Mouse (Mus musculus) liver, adult 2 months (tissue): ENCODE data around the gene Prrt1.

Experiments
- CTCF ChIP-seq: fragments of 200-500 bp; IDR thresholded peaks from 2 replicates; pipeline ENCODE4 v1.5.1; 2011; ENCODE audit warnings: low read depth, low read length, control low read depth
- POLR2A ChIP-seq: fragments of 200-500 bp; IDR thresholded peaks from 2 replicates; pipeline ENCODE4 v1.6.1; 2011; ENCODE audit warnings: low read length, control low read depth; ENCODE audit not compliant: insufficient read depth; ENCODE audit errors: extremely low read depth

DNA sequence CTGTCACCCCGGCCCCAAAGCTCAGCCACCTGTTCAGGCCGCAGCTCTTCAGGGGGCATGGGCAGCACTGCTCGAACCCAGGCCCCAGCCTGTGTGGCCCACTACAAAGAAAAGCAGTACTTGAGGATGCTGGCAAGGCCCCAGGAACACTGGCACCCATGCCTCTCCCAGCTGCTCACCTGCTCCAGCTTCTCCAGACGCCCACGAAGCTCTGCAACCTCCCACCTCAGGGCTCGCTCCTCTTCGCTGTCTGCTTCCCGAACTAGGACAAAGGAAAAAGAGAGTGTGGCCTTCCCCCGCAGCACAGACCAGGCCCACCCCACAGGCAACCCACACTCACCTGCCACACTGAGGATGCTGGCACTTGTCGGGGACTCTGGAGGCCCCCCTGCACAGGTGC lies 15.5 kb upstream of the Prrt1 start:
- TF ChIP-seq CTCF, result no peak
- no peak for TF ChIP-seq POLR2A
